Mouse (Mus musculus) heart, embryonic 16.5 days (tissue): Measurements from ENCODE around the gene Lif. TPM values are rescaled to one million over a fixed set of nuclear protein-coding genes. Genes with fewer than 3 reads are reported as not detected.

ENCODE experiments used
- ATAC-seq: fragments of 200-750 bp; cut with Nextera tagmentation; replicated peaks from 2 replicates; pipeline ENCODE4 v1.8.0; 2017; ENCODE audit warnings: moderate number of reproducible peaks; ENCODE audit not compliant: insufficient read depth, low FRiP score; ENCODE audit errors: extremely low read depth
- H3K27ac ChIP-seq: fragments of 300-500 bp; sonication (generic); 2 replicates; pipeline ENCODE4 v1.5.1; 2014; ENCODE audit warnings: mild to moderate bottlenecking, low read length, control low read depth, moderate library complexity
- H3K27me3 ChIP-seq: fragments of 300-500 bp; sonication (generic); 2 replicates; pipeline ENCODE4 v1.6.1; 2014; ENCODE audit warnings: low read length, mixed read lengths; ENCODE audit not compliant: control insufficient read depth, insufficient read depth
- H3K36me3 ChIP-seq: fragments of 300-500 bp; sonication (generic); 2 replicates; pipeline ENCODE4 v1.6.1; 2014; ENCODE audit not compliant: control insufficient read depth, insufficient read depth
- H3K4me1 ChIP-seq: fragments of 300-500 bp; sonication (generic); 2 replicates; pipeline ENCODE4 v1.6.1; 2014; ENCODE audit warnings: low read length, mixed read lengths; ENCODE audit not compliant: control insufficient read depth, insufficient read depth
- H3K4me2 ChIP-seq: fragments of 300-500 bp; sonication (generic); 2 replicates; pipeline ENCODE4 v1.6.1; 2014; ENCODE audit warnings: low read depth, mild to moderate bottlenecking, control low read depth, low read length
- H3K4me3 ChIP-seq: fragments of 300-500 bp; sonication (generic); 2 replicates; pipeline ENCODE4 v1.5.1; 2014; ENCODE audit warnings: mild to moderate bottlenecking, control low read depth, low read length
- H3K9ac ChIP-seq: fragments of 300-500 bp; sonication (generic); 2 replicates; pipeline ENCODE4 v1.6.1; 2014; ENCODE audit warnings: low read length, control low read depth
- H3K9me3 ChIP-seq: fragments of 300-500 bp; sonication (generic); replicated peaks from 2 replicates; pipeline ENCODE4 v1.6.1; 2016; ENCODE audit warnings: low read length; ENCODE audit not compliant: control insufficient read depth
- WGBS: fragments of 180-500 bp; shearing (Covaris S2); extraction: QIAGEN DNeasy Blood & Tissue Kit; methylation state at CpG from one replicate; pipeline ENCODE4 v1.1.7; 2014; 5-methylcytosine and 5-hydroxymethylcytosine counted together
- polyA plus RNA-seq: library from polyadenylated mRNA; unstranded; fragments of >200 nt; fragmentation: Nextera tagmentation; extraction: Ambion mirVana; gene quantifications from 2 replicates; pipeline ENCODE4 v1.2.1, GENCODE M21; 2015

Gene Lif
- polyA plus RNA-seq, 1 experiment from 2014 or later, result 0.20 TPM

- H3K36me3 ChIP-seq, result no peaks in the 10 kb centered on the region
- 66% methylated on average over 6 of the region's 6 CpGs for WGBS
- H3K4me2 ChIP-seq, result no peak overlapping the region
- no peak for ATAC-seq
- H3K27ac ChIP-seq, result no peak overlapping the region
- no peak overlapping the region for H3K4me3 ChIP-seq
- H3K4me1 ChIP-seq, result peaks cover 18% of the 10 kb centered on the region
- no peaks in the 10 kb centered on the region for H3K27me3 ChIP-seq
- no peaks in the 10 kb centered on the region for H3K9me3 ChIP-seq
- H3K9ac ChIP-seq, result no peak overlapping the region
Measured at GRCm38 (mm10) chr11:4281852-4282251, 24.5 kb downstream of the Lif start.

- no peak overlapping the region for H3K4me3 ChIP-seq
- no peaks in the 10 kb centered on the region for H3K9me3 ChIP-seq
- peak; percentile 30; the same call in 1 of the 2 replicates for ATAC-seq
- H3K4me2 ChIP-seq, result no peak overlapping the region
- 26% methylated on average over 4 of the region's 4 CpGs for WGBS
- H3K27me3 ChIP-seq, result no peaks in the 10 kb centered on the region
- H3K36me3 ChIP-seq, result no peaks in the 10 kb centered on the region
- no peak overlapping the region for H3K27ac ChIP-seq
- H3K4me1 ChIP-seq, result peaks cover 18% of the 10 kb centered on the region
- no peak overlapping the region for H3K9ac ChIP-seq
Measured at GRCm38 (mm10) chr11:4283627-4284026, 26.3 kb downstream of the Lif start.

- Histone ChIP-seq H3K4me2 (no peak overlapping the region), H3K4me3 (no peak overlapping the region), H3K9ac (no peak overlapping the region), H3K27me3 (no peaks in the 10 kb centered on the region), H3K4me1 (peaks cover 27% of the 10 kb centered on the region), H3K36me3 (no peaks in the 10 kb centered on the region), H3K9me3 (no peaks in the 10 kb centered on the region), H3K27ac (peak overlapping the region; percentile 41; the same call in 1 of the 2 replicates)
- 65% methylated on average over 3 of the region's 3 CpGs for WGBS
- ATAC-seq, result no peak
Measured at GRCm38 (mm10) chr11:4289280-4289679, 31.9 kb downstream of the Lif start.

- Histone ChIP-seq H3K27me3 (no peaks in the 10 kb centered on the region), H3K27ac (no peak overlapping the region), H3K4me3 (no peak overlapping the region), H3K4me1 (peaks cover 39% of the 10 kb centered on the region), H3K9ac (no peak overlapping the region), H3K36me3 (no peaks in the 10 kb centered on the region), H3K4me2 (no peak overlapping the region), H3K9me3 (no peaks in the 10 kb centered on the region)
- ATAC-seq, result no peak
- 67% methylated on average over 6 of the region's 6 CpGs for WGBS
Measured at GRCm38 (mm10) chr11:4291639-4292038, 34.3 kb downstream of the Lif start.

- peak overlapping the region; percentile 56 for H3K27ac ChIP-seq
Measured at GRCm38 (mm10) chr11:4292224-4292887, 35.0 kb downstream of the Lif start.

GRCm38 (mm10) chr11:4292888-4293247, 35.5 kb downstream of the Lif start:
- H3K4me1 ChIP-seq, result peaks cover 46% of the 10 kb centered on the region
- no peaks in the 10 kb centered on the region for H3K9me3 ChIP-seq
- no peaks in the 10 kb centered on the region for H3K27me3 ChIP-seq
- H3K9ac ChIP-seq, result no peak overlapping the region
- no peak overlapping the region for H3K4me3 ChIP-seq
- no peak for ATAC-seq
- H3K27ac ChIP-seq, result peak overlapping the region; percentile 56
- no peak overlapping the region for H3K4me2 ChIP-seq
- no peaks in the 10 kb centered on the region for H3K36me3 ChIP-seq
- 76% methylated on average over 6 of the region's 6 CpGs for WGBS

More at GRCm38 (mm10) chr11:4292224-4292887, 35.0 kb downstream of the Lif start:
- Histone ChIP-seq H3K9ac (no peak overlapping the region), H3K36me3 (no peaks in the 10 kb centered on the region), H3K4me3 (no peak overlapping the region), H3K27me3 (no peaks in the 10 kb centered on the region), H3K4me1 (peaks cover 46% of the 10 kb centered on the region), H3K4me2 (no peak overlapping the region), H3K9me3 (no peaks in the 10 kb centered on the region)
- ATAC-seq, result no peak; the same call in 1 of the 2 replicates
- 28% methylated on average over 8 of the region's 8 CpGs for WGBS

- H3K27me3 ChIP-seq, result no peaks in the 10 kb centered on the region
- no peak overlapping the region for H3K4me2 ChIP-seq
- ATAC-seq, result no peak
- H3K4me1 ChIP-seq, result peaks cover 49% of the 10 kb centered on the region
- 89% methylated on average over 4 of the region's 4 CpGs for WGBS
- H3K9me3 ChIP-seq, result no peaks in the 10 kb centered on the region
- H3K4me3 ChIP-seq, result no peak overlapping the region
- no peak overlapping the region; the same call in 1 of the 2 replicates for H3K27ac ChIP-seq
- no peaks in the 10 kb centered on the region for H3K36me3 ChIP-seq
- no peak overlapping the region for H3K9ac ChIP-seq
Measured at GRCm38 (mm10) chr11:4293481-4293880, 36.1 kb downstream of the Lif start.

- Histone ChIP-seq H3K4me3 (no peak overlapping the region), H3K9ac (no peak overlapping the region), H3K4me1 (peaks cover 55% of the 10 kb centered on the region), H3K9me3 (no peaks in the 10 kb centered on the region), H3K27me3 (no peaks in the 10 kb centered on the region), H3K36me3 (no peaks in the 10 kb centered on the region), H3K4me2 (no peak overlapping the region), H3K27ac (peak overlapping the region; percentile 84)
- no peak for ATAC-seq
- 71% methylated on average over 6 of the region's 6 CpGs for WGBS
Measured at GRCm38 (mm10) chr11:4294047-4294446, 36.7 kb downstream of the Lif start.

- H3K9ac ChIP-seq, result peak overlapping the region; percentile 5; the same call in 1 of the 2 replicates
- peak overlapping the region; percentile 18 for H3K4me2 ChIP-seq
- H3K36me3 ChIP-seq, result no peaks in the 10 kb centered on the region
- no peaks in the 10 kb centered on the region for H3K27me3 ChIP-seq
- H3K9me3 ChIP-seq, result no peaks in the 10 kb centered on the region
- no peak overlapping the region for H3K4me3 ChIP-seq
- ATAC-seq, result peak; percentile 40; the same call in 1 of the 2 replicates
- H3K27ac ChIP-seq, result peak overlapping the region; percentile 84
- H3K4me1 ChIP-seq, result peaks cover 62% of the 10 kb centered on the region
- 27% methylated on average over 14 of the region's 14 CpGs for WGBS
Measured at GRCm38 (mm10) chr11:4294495-4295351, 37.4 kb downstream of the Lif start.
